Mouse (Mus musculus) brain, embryonic 14.5 days (tissue): ENCODE measurements at regions not wholly inside any gene's neighbourhood (a gene's known extent, or its start where the extent isn't known, plus 50 kb on each side); places are given as distances from the start of the nearest gene placed in this dataset.

Experiments used
- CTCF ChIP-seq: fragments of 200-500 bp; IDR thresholded peaks from 2 replicates; pipeline ENCODE4 v1.5.1; 2012; ENCODE audit warnings: inconsistent platforms, mild to moderate bottlenecking, moderate library complexity, borderline replicate concordance; ENCODE audit not compliant: insufficient read depth, insufficient read length; ENCODE audit errors: extremely low read depth
- POLR2A ChIP-seq: fragments of 200-500 bp; IDR thresholded peaks from 2 replicates; pipeline ENCODE4 v1.6.1; 2012; ENCODE audit warnings: mild to moderate bottlenecking, inconsistent platforms, borderline replicate concordance; ENCODE audit not compliant: poor library complexity, insufficient read depth, insufficient read length, severe bottlenecking; ENCODE audit errors: extremely low read depth

- TF ChIP-seq CTCF (no peak), POLR2A (no peak)
Observed at GRCm38 (mm10) chr7:64011563-64012267, 73.0 kb upstream of the Klf13 start.
